Mouse (Mus musculus) duodenum, adult 2 months (tissue): ENCODE measurements around the gene Pou6f1. TPM values are rescaled to one million over a fixed set of nuclear protein-coding genes. Genes with fewer than 3 reads are reported as not detected.

ENCODE experiments used
- polyA plus RNA-seq: library from polyadenylated mRNA; depleted of rRNA; stranded (reverse); fragments of >200 nt; gene quantifications from 2 replicates; pipeline ENCODE4 v1.2.3, GENCODE M21; 2012; ENCODE audit warnings: low replicate concordance; rRNA removed

Pou6f1 gene
- 5.4 and 7.8 TPM in 2 replicates for polyA plus RNA-seq

DNA sequence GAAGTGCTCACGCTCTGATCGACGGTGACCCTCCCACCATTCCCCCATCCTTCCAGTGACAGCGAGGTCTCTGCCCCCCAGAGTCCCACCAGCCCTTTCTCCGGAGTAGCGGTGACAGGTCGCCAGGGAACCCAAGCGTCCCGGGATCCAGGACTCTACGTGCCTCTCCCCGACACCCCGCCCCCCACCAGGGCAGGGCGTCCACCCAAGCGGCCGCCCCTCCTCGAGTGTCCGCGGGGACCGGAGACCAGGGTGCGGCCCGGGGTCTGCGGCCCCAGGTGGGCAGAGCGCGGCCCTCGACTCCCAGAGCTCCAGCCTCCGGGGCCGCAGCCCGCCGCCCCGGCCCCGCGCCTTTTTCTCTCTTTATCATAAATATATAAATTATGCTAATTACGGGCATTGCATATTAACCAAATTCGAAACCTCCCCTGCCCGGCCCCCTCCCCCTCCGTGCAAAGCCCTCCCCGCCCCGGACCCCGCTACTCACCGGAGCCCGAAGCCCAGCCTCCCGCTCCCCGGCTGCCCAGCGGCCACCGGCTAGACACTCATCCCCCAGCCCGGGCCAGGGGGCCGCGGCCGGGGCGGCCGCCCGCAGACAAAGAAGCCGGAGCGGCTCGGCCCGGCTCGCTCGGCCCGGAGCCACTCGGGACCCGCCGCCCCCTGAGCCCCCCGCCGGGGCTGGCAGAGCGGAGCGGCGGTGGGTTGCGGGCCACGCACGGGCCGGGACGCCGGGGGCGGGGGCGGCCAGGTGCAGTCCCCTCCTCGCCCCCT lies at the start of gene Pou6f1:
TSS of gene Pou6f1 (minus strand) at position 709 of the 771 bp plus-strand sequence.

DNA sequence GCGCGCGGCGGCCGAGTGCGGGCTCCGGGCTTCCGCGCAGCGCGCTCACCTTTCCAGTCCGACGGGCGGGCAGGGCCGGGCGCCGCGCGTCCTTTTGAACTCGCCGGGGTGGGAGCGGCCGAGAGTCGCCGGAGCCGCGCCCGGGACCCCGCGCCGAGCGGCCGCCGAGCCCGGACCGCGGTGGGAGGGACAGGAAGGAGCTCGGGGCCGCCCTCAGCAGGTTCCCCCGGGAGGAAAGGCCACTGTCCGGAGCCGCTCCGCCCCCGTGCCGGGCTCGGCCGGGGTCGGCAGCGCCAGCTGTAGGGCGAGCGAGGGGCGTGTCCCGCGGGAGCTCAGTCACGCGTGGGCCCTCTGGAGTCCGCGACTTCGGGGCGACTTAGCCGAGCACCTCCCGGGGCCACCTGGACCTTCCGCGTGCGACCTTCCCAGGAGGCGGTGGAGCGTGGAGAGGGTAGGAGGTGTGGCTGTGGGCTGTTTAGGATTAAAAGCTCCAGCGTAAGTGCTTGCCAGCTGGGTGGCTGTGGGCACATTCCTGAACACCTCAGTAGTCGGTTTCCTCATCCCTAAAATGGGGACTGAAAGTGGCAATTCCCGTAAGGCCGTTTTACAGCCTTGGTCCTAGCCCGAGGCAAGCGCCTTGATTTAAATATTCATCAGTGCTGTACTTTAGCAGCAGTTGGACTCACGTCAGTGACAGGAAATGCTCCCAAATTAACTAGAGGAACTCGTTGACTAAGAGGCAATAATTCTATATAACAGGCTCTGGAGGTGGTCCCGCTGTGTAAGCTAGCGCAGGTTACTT lies 37.1 kb upstream of the Pou6f1 start, which contains the start of gene Smagp:
TSS of gene Smagp (minus strand) at position 241 of the 802 bp plus-strand sequence.

DNA sequence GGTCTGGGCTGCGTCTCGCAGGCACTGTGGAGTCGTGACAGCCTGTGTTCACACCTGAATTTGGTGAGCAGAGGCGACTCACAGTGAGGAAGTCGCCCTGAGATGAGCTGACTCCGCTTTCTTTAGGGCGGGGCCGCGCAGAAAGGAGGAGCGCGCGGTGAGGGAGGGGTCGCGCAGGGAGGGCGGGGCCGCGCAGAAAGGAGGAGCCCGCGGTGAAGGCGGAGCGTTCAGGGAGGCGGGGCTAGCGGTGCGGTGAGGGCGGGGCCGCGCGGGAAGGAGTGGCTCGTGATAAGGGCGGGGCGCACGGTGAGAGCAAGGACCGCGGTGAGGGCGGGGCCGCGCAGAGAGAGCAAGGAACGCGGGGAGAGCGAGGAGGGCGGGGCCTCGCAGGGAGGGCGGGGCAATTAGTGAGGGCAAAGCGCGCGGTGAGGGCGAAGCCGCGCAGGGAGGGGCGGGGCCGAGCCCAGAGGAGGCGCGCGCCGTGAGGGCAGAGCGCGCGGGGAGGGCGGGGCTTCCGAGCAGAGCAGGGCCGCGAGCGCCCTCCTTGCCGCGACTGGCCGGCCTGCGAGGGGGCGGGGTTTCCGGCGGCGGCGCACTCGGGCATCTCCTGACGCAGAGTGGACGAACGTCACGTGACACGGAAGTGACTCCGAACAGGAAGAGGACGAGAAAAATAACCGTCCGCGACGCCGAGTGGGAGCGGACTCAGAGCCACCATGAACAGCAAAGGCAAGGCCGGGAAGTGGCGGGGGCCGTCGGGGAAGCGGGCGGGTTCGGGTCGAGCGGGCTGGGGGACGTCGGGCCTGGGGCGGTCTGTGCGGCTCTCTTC lies 15.4 kb upstream of the Pou6f1 start, which contains the start of gene Dazap2:
TSS of gene Dazap2 (plus strand) at position 354 of the 829 bp plus-strand sequence.

DNA sequence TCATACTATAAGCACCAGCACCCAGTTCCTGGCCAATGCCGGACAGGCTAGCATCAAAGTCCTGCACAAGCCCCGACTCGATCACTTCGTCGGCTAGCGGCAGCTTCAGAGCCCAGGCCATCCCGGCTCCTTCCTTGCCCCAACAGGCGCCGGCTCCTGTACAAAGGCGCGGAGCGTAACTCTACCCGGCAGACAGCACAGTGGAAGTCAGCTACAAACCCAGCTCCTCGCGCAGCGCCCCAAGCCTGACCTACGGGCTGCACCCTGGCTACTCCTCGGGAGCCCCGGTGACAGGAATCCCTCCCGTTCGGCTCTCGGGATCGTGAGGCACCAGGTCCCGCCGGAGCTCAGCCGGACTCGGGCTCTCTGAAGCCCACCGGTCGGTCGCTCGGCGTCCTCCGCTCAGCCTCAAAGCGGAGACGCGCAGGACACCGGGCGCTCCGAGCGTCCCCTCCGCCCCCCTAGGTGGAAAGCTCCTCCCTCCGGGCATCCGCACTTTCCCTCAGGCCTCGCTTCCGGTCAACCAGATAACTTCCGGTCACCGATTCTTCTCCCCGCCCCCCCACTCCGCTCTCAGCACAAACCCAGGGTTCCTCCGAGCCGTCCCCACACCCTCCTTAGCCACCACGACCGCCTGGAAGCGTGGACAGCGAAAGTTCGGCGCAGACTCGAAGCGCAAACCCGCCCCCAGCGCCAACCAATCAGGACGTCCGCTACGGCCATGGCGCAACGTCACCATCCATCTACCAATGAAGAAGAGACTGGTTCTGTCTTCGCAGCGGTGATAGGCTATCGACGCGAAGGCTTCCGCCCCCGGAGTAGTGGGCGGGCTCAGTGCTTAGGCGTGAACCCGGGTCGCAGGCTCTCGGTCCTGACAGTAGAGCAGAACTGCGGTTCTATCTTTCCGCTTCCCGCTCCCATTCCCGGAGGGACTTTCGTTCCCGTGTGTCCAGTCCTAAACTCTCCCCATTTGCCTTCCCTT lies 48.2 kb downstream of the Pou6f1 start, which contains the start of gene Tfcp2:
TSS of gene Tfcp2 (minus strand) at position 683 of the 982 bp plus-strand sequence.

Other genes starting within 250 kb of the Pou6f1 start
- gene Methig1, start 246.8 kb downstream of the Pou6f1 start, polyA plus RNA-seq, result not detected in 2 replicates
- gene Mettl7a2, start 246.8 kb downstream of the Pou6f1 start, polyA plus RNA-seq, result not detected in 2 replicates
- not detected in 2 replicates for gene Higd1c, start 235.4 kb downstream of the Pou6f1 start, polyA plus RNA-seq
- 0.15 and 0.36 TPM in 2 replicates for gene Gm5475, start 177.8 kb downstream of the Pou6f1 start, polyA plus RNA-seq
- 44.9 and 232 TPM in 2 replicates for gene Slc11a2, start 174.9 kb downstream of the Pou6f1 start, polyA plus RNA-seq
- 26.7 and 30.6 TPM in 2 replicates for gene Letmd1, start 131.0 kb downstream of the Pou6f1 start, polyA plus RNA-seq
- 0.83 and 1.2 TPM in 2 replicates for gene Csrnp2, start 104.5 kb downstream of the Pou6f1 start, polyA plus RNA-seq
- 3.0 and 5.2 TPM in 2 replicates for gene Tfcp2, start 48.0 kb downstream of the Pou6f1 start, polyA plus RNA-seq
- 673 and 965 TPM in 2 replicates for gene Dazap2, start 15.4 kb upstream of the Pou6f1 start, polyA plus RNA-seq
- gene Smagp, start 37.0 kb upstream of the Pou6f1 start, polyA plus RNA-seq, result 211 and 673 TPM in 2 replicates
- gene Bin2, start 69.6 kb upstream of the Pou6f1 start, polyA plus RNA-seq, result 4.1 and 7.8 TPM in 2 replicates
- gene Cela1, start 87.9 kb upstream of the Pou6f1 start, polyA plus RNA-seq, result 28.7 and 3,853 TPM in 2 replicates
- 43.7 and 46.2 TPM in 2 replicates for gene Galnt6, start 129.4 kb upstream of the Pou6f1 start, polyA plus RNA-seq
- gene Slc4a8, start 161.8 kb upstream of the Pou6f1 start, polyA plus RNA-seq, result 0.38 and 0.72 TPM in 2 replicates